Mouse (Mus musculus): Measurements from ENCODE around the gene Ikzf4. TPM values are rescaled to one million over a fixed set of nuclear protein-coding genes. Genes with fewer than 3 reads are reported as not detected.

Gene Ikzf4
- total RNA-seq, 2 experiments from 2014 or later = 0.26 to 0.69 TPM

Small RNA genes lying within 50 kb of the gene (microRNA-seq; reads per million reads assigned to microRNA genes)
- 0 reads per million in 2 experiments for gene Mir6917

Other genes with a start within 250 kb of the Ikzf4 start
- gene Slc39a5, start 244.8 kb downstream of the Ikzf4 start, total RNA-seq (2021) = not detected
- gene Nabp2, start 234.5 kb downstream of the Ikzf4 start, total RNA-seq (2021) = 10 to 100 TPM; 48.1 to 50.4 TPM
- 10 to 100 TPM; 10.4 to 10.5 TPM for gene Rnf41, start 234.3 kb downstream of the Ikzf4 start, total RNA-seq (2021)
- 10 to 100 TPM; 39.2 to 46.4 TPM for gene Smarcc2, start 186.7 kb downstream of the Ikzf4 start, total RNA-seq (2021)
- 100 to 1,000 TPM; 155 to 171 TPM for gene Myl6, start 151.8 kb downstream of the Ikzf4 start, total RNA-seq (2021)
- 10 to 100 TPM in 1 of 2 experiments, 1 to 10 TPM in 1; 5.6 to 21.4 TPM for gene Myl6b, start 147.3 kb downstream of the Ikzf4 start, total RNA-seq (2021)
- gene Esyt1, start 120.1 kb downstream of the Ikzf4 start, total RNA-seq (2021) = 10 to 100 TPM; 12.8 to 13.0 TPM
- gene Zc3h10, start 98.2 kb downstream of the Ikzf4 start, total RNA-seq (2021) = 1 to 10 TPM; 3.7 to 5.3 TPM
- gene Rpl41, start 96.7 kb downstream of the Ikzf4 start, total RNA-seq (2021) = 100 to 1,000 TPM; 857 to 980 TPM
- gene Pa2g4, start 80.0 kb downstream of the Ikzf4 start, total RNA-seq (2021) = 10 to 100 TPM; 32.8 to 39.0 TPM
- 1 to 10 TPM; 2.1 to 4.6 TPM for gene Erbb3, start 56.3 kb downstream of the Ikzf4 start, total RNA-seq (2021)
- gene Rps26, start 19.2 kb downstream of the Ikzf4 start, total RNA-seq (2021) = 100 to 1,000 TPM; 289 to 338 TPM
- gene Suox, start 28.1 kb upstream of the Ikzf4 start, total RNA-seq (2021) = 10 to 100 TPM; 19.4 to 20.3 TPM
- 10 to 100 TPM; 80.4 to 90.1 TPM for gene Rab5b, start 50.3 kb upstream of the Ikzf4 start, total RNA-seq (2021)
- under 1 TPM in 1 of 2 experiments, not detected in 1; 0.22 TPM for gene Pmel, start 58.2 kb upstream of the Ikzf4 start, total RNA-seq (2021)
- gene Cdk2, start 59.0 kb upstream of the Ikzf4 start, total RNA-seq (2021) = 1 to 10 TPM; 4.6 to 5.5 TPM
- gene Dgka, start 98.9 kb upstream of the Ikzf4 start, total RNA-seq (2021) = 1 to 10 TPM; 7.7 to 9.8 TPM
- gene Pym1, start 101.9 kb upstream of the Ikzf4 start, total RNA-seq (2021) = 10 to 100 TPM in 1 of 2 experiments, 1 to 10 TPM in 1; 8.8 to 11.7 TPM
- gene Mmp19, start 144.9 kb upstream of the Ikzf4 start, total RNA-seq (2021) = 1 to 10 TPM in 1 of 2 experiments, under 1 TPM in 1; 0.92 to 2.6 TPM
- 10 to 100 TPM; 19.1 to 20.0 TPM for gene Dnajc14, start 158.1 kb upstream of the Ikzf4 start, total RNA-seq (2021)
- 1 to 10 TPM; 2.9 to 3.2 TPM for gene Tmem198b, start 158.4 kb upstream of the Ikzf4 start, total RNA-seq (2021)
- 10 to 100 TPM; 25.2 to 27.2 TPM for gene Sarnp, start 171.3 kb upstream of the Ikzf4 start, total RNA-seq (2021)
- 1 to 10 TPM; 3.4 to 3.5 TPM for gene Ormdl2, start 175.7 kb upstream of the Ikzf4 start, total RNA-seq (2021)
- gene Gdf11, start 245.7 kb upstream of the Ikzf4 start, total RNA-seq (2021) = 1 to 10 TPM; 2.8 to 5.8 TPM

Data from gastrocnemius, postnatal 36 days (tissue).